21 mouse cellular contexts compared by ENCODE assay signal in the genomic region with DNA sequence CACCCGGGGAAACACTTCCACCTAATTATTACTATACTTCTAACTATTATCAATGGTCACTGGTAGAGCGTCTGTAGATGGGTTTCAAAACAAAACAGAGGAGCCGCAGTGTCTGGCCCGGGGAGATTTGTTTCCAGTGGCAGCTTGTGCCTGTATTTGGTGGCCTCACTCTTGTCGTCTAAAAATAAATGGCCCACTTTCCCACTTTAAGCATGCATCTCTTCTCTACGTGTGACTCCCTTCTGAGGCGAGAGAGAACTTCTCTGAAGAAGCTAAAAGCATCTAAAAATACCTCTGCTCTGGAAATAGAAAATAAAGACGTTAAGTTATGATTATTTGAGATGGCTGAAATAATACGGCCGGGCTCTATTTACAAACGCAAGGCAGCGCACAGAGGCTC.
A peak's percentile ranks its signal among the peaks of the same experiment; 100 is the strongest.
DNase-seq lines count a peak whose midpoint lies in the region; ATAC-seq and TF ChIP-seq lines count a peak whose summit lies in the region.
"Had no signal": no experiment of that assay in that cellular context is flagged by ENCODE, and none has a peak within 500 bp of the region (broad histone marks: within the 10 kb centered on the region; RNA-seq: fewer than 3 reads in every experiment).

No protein-coding gene starts in this region.

- no peaks in the 10 kb centered on the region for H3K9me3 ChIP-seq in heart, postnatal 0 days (replicated peaks; ENCODE audit: control insufficient read depth, low read length)
- no peaks in the 10 kb centered on the region for H3K9me3 ChIP-seq in hindbrain, embryonic 11.5 days (ENCODE audit: control insufficient read depth, low read length)
- H3K9me3 ChIP-seq in midbrain, embryonic 10.5 days (replicated peaks) = no peaks in the 10 kb centered on the region
- H3K9me3 ChIP-seq: embryonic facial prominence, embryonic 15.5 days; forebrain, embryonic 10.5 days; hindbrain, embryonic 12.5 days had no signal

- H3K4me1 ChIP-seq in heart, postnatal 0 days (ENCODE audit: control insufficient read depth, insufficient read depth) = peaks cover 7% of the 10 kb centered on the region; the same call in 1 of the 2 replicates
- no peaks in the 10 kb centered on the region for H3K4me1 ChIP-seq in hindbrain, embryonic 11.5 days (replicated peaks; ENCODE audit: control insufficient read depth, insufficient read depth, low read length)
- H3K4me1 ChIP-seq in midbrain, embryonic 10.5 days = peaks cover 21% of the 10 kb centered on the region
- H3K4me1 ChIP-seq: embryonic facial prominence, embryonic 15.5 days; forebrain, embryonic 10.5 days had no signal

- no peak overlapping the region for H3K9ac ChIP-seq in heart, postnatal 0 days (replicated peaks; ENCODE audit: low read depth, low read length)
- H3K9ac ChIP-seq in hindbrain, embryonic 11.5 days (ENCODE audit: low read depth, low read length) = no peak overlapping the region
- H3K9ac ChIP-seq: embryonic facial prominence, embryonic 15.5 days; hindbrain, embryonic 12.5 days had no signal

- H3K27me3 ChIP-seq in heart, postnatal 0 days (ENCODE audit: control insufficient read depth, insufficient read depth, low read length) = no peaks in the 10 kb centered on the region
- H3K27me3 ChIP-seq in hindbrain, embryonic 11.5 days (ENCODE audit: control insufficient read depth, insufficient read depth, low read length) = no peaks in the 10 kb centered on the region
- no peaks in the 10 kb centered on the region for H3K27me3 ChIP-seq in midbrain, embryonic 10.5 days (ENCODE audit: low read depth, poor library complexity, severe bottlenecking)
- H3K27me3 ChIP-seq: CH12.LX; embryonic facial prominence, embryonic 15.5 days; hindbrain, embryonic 12.5 days had no signal

- peak overlapping the region; percentile 85 for H3K27ac ChIP-seq in heart, postnatal 0 days (ENCODE audit: low read depth)
- H3K27ac ChIP-seq in hindbrain, embryonic 11.5 days (ENCODE audit: low read depth, low read length) = no peak overlapping the region
- no peak overlapping the region for H3K27ac ChIP-seq in midbrain, embryonic 10.5 days (replicated peaks)
- H3K27ac ChIP-seq: embryonic facial prominence, embryonic 15.5 days; forebrain, embryonic 10.5 days; hindbrain, embryonic 12.5 days had no signal

- TF ChIP-seq EP300 in heart, postnatal 0 days (IDR thresholded peaks at IDR 0.05; ENCODE audit: low read depth) = no peak

- DNase-seq in heart, adult 18-20 months = peak; percentile 19 to 30
- no peak for DNase-seq in heart, postnatal 25 days (ENCODE audit: low spot score)
- DNase-seq in right cerebral cortex, adult 18-20 months = peak; percentile 15
- no peak for DNase-seq in right cerebral cortex, adult 2 months (ENCODE audit: low spot score in 2 of 2)
- peak; percentile 51 for DNase-seq in heart, postnatal 0 days (ENCODE audit: low spot score)
- DNase-seq in hindbrain, embryonic 11.5 days (ENCODE audit: low spot score) = no peak
- DNase-seq in midbrain, embryonic 10.5 days (ENCODE audit: low spot score) = no peak
- DNase-seq: adrenal gland, postnatal 25 days; cerebellum, adult 11-12 months; cerebellum, postnatal 14 days; gastrocnemius, postnatal 25 days; kidney, adult 18-20 months; kidney, postnatal 10 days; liver; midbrain, embryonic 14.5 days; thymus, postnatal 4 days had no signal

- 18% methylated on average over 12 of the region's 12 CpGs for WGBS in heart, postnatal 0 days
- 89% methylated on average over 12 of the region's 12 CpGs for whole genome bisulfite sequencing in hindbrain, embryonic 11.5 days
- WGBS in midbrain, embryonic 10.5 days = 92% methylated on average over 12 of the region's 12 CpGs

- intact Hi-C loops in heart, postnatal 25 days (cut with DNase I) = no loop called here

- no peaks in the 10 kb centered on the region for H3K36me3 ChIP-seq in heart, postnatal 0 days (replicated peaks; ENCODE audit: control insufficient read depth, insufficient read depth, low read length)
- no peaks in the 10 kb centered on the region for H3K36me3 ChIP-seq in hindbrain, embryonic 11.5 days (ENCODE audit: control insufficient read depth, insufficient read depth, low read length)
- H3K36me3 ChIP-seq in midbrain, embryonic 10.5 days = 0 out of 2 replicates have a peak, but pooled peaks cover 4% of the 10 kb centered on the region
- H3K36me3 ChIP-seq: embryonic facial prominence, embryonic 15.5 days; hindbrain, embryonic 12.5 days had no signal

- no peak overlapping the region for H3K4me3 ChIP-seq in heart, postnatal 0 days (ENCODE audit: low read depth, low read length)
- H3K4me3 ChIP-seq in hindbrain, embryonic 11.5 days (ENCODE audit: low read depth, low read length) = no peak overlapping the region
- no peak overlapping the region for H3K4me3 ChIP-seq in midbrain, embryonic 10.5 days
- H3K4me3 ChIP-seq: embryonic facial prominence, embryonic 15.5 days; forebrain, embryonic 10.5 days; hindbrain, embryonic 12.5 days had no signal

- TF ChIP-seq CTCF in heart, postnatal 0 days (IDR thresholded peaks at IDR 0.05; ENCODE audit: low read depth) = no peak

- peak overlapping the region; percentile 48 for H3K4me2 ChIP-seq in heart, postnatal 0 days (ENCODE audit: low read depth, low read length)
- H3K4me2 ChIP-seq in hindbrain, embryonic 11.5 days (replicated peaks; ENCODE audit: low read depth, low read length) = no peak overlapping the region
- H3K4me2 ChIP-seq: embryonic facial prominence, embryonic 15.5 days; hindbrain, embryonic 12.5 days had no signal

- ATAC-seq in heart, postnatal 0 days (ENCODE audit: insufficient read depth, low read depth) = 0 out of 2 replicates have a peak, but pooled peaks have one; percentile 65
- ATAC-seq in hindbrain, embryonic 11.5 days (ENCODE audit: low FRiP score) = no peak
- ATAC-seq: lung, postnatal 0 days had no signal

Comparison
In these comparisons a context has a peak if more than half of its experiments do, and no peak if none do; other contexts are left out.
1. DNase-seq: peak in heart, adult 18-20 months (2 of 2), right cerebral cortex, adult 18-20 months (single experiment) and heart, postnatal 0 days (single experiment); none in heart, postnatal 25 days (single experiment), right cerebral cortex, adult 2 months (0 of 2), hindbrain, embryonic 11.5 days (single experiment) and midbrain, embryonic 10.5 days (single experiment).